Mouse (Mus musculus) intestine, embryonic 16.5 days (tissue): ENCODE data around the gene Slc35a3. TPM values are rescaled to one million over a fixed set of nuclear protein-coding genes. Genes with fewer than 3 reads are reported as not detected.
A peak's percentile ranks its signal among the peaks of the same experiment; 100 is the strongest.
"Not testable (repeated sequence)": the region's sequence is repeated elsewhere in the genome, so short reads cannot be mapped to it uniquely, and the experiment has no call there.

Experiments used
- ATAC-seq: fragments of 200-750 bp; cut with Nextera tagmentation; 2 replicates; pipeline ENCODE4 v1.8.0; 2017; ENCODE audit warnings: moderate TSS enrichment, moderate library complexity
- H3K27ac ChIP-seq: fragments of 300-500 bp; sonication (generic); 2 replicates; pipeline ENCODE4 v1.5.1; 2014; ENCODE audit warnings: mild to moderate bottlenecking, low read length
- H3K27me3 ChIP-seq: fragments of 300-500 bp; sonication (generic); replicated peaks from 2 replicates; pipeline ENCODE4 v1.6.1; 2014; ENCODE audit warnings: low read length, control low read depth, mixed read lengths; ENCODE audit not compliant: control insufficient read depth, insufficient read depth
- H3K36me3 ChIP-seq: fragments of 300-500 bp; sonication (generic); 2 replicates; pipeline ENCODE4 v1.6.1; 2014; ENCODE audit warnings: low read length, control low read depth; ENCODE audit not compliant: control insufficient read depth, insufficient read depth
- H3K4me1 ChIP-seq: fragments of 300-500 bp; sonication (generic); 2 replicates; pipeline ENCODE4 v1.6.1; 2014; ENCODE audit warnings: low read length, control low read depth, mixed read lengths; ENCODE audit not compliant: control insufficient read depth, insufficient read depth
- H3K4me2 ChIP-seq: fragments of 300-500 bp; sonication (generic); 2 replicates; pipeline ENCODE4 v1.6.1; 2014; ENCODE audit warnings: low read depth, low read length, control low read depth
- H3K4me3 ChIP-seq: fragments of 300-500 bp; sonication (generic); 2 replicates; pipeline ENCODE4 v1.5.1; 2014; ENCODE audit warnings: mild to moderate bottlenecking, low read length
- H3K9ac ChIP-seq: fragments of 300-500 bp; sonication (generic); 2 replicates; pipeline ENCODE4 v1.6.1; 2014; ENCODE audit warnings: low read depth, low read length
- H3K9me3 ChIP-seq: fragments of 300-500 bp; sonication (generic); 2 replicates; pipeline ENCODE4 v1.6.1; 2016; ENCODE audit warnings: low read length, control low read depth; ENCODE audit not compliant: control insufficient read depth
- WGBS: fragments of 180-500 bp; shearing (Covaris S2); extraction: QIAGEN DNeasy Blood & Tissue Kit; methylation state at CpG from one replicate; pipeline ENCODE4 v1.1.7; 2014; 5-methylcytosine and 5-hydroxymethylcytosine counted together
- polyA plus RNA-seq: library from polyadenylated mRNA; unstranded; fragments of >200 nt; fragmentation: Nextera tagmentation; extraction: Ambion mirVana; gene quantifications from 2 replicates; pipeline ENCODE4 v1.2.1, GENCODE M21; 2015

Slc35a3 gene
- polyA plus RNA-seq, 1 experiment from 2014 or later: 19.8 TPM

- Histone ChIP-seq H3K9me3 (no peaks in the 10 kb centered on the region), H3K36me3 (no peaks in the 10 kb centered on the region), H3K9ac (no peak overlapping the region), H3K4me1 (no peaks in the 10 kb centered on the region), H3K27me3 (no peaks in the 10 kb centered on the region), H3K4me2 (no peak overlapping the region), H3K27ac (no peak overlapping the region), H3K4me3 (no peak overlapping the region)
- 92% methylated on average over 1 of the region's 1 CpGs for WGBS
- ATAC-seq: no peak
Observed at GRCm38 (mm10) chr3:116702647-116703272, 9.9 kb downstream of the Slc35a3 start.

- Histone ChIP-seq H3K27me3 (no peaks in the 10 kb centered on the region), H3K4me1 (no peaks in the 10 kb centered on the region), H3K4me2 (no peak overlapping the region), H3K9ac (no peak overlapping the region), H3K9me3 (no peaks in the 10 kb centered on the region), H3K36me3 (no peaks in the 10 kb centered on the region), H3K27ac (no peak overlapping the region), H3K4me3 (no peak overlapping the region)
- 92% methylated on average over 4 of the region's 4 CpGs for WGBS
- no peak for ATAC-seq
Observed at GRCm38 (mm10) chr3:116701601-116702000, 11.0 kb downstream of the Slc35a3 start.

DNA sequence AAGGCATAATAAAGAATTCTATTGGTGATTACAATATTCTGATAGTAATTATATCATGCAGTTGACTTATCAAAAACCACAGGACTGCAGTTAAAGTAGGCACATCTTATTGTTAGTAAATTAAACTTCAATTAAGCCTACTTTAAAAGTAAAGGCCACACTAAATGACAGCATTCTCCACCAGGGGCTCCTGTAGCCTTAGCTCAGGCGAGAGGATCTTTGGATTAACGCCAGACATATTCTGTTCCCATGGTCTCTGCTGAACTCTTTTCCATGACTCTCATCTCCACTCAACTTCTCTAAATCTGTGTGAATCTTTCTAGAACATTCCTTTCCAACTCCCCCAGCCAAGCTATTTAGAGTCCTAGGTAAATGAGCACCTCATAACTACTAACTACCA lies 13.8 kb downstream of the Slc35a3 start:
- Histone ChIP-seq H3K9me3 (no peaks in the 10 kb centered on the region), H3K4me2 (no peak overlapping the region), H3K27me3 (no peaks in the 10 kb centered on the region), H3K4me3 (no peak overlapping the region), H3K36me3 (no peaks in the 10 kb centered on the region), H3K4me1 (no peaks in the 10 kb centered on the region), H3K9ac (no peak overlapping the region), H3K27ac (no peak overlapping the region)
- WGBS: 70% methylated on average over 2 of the region's 2 CpGs
- no peak for ATAC-seq

DNA sequence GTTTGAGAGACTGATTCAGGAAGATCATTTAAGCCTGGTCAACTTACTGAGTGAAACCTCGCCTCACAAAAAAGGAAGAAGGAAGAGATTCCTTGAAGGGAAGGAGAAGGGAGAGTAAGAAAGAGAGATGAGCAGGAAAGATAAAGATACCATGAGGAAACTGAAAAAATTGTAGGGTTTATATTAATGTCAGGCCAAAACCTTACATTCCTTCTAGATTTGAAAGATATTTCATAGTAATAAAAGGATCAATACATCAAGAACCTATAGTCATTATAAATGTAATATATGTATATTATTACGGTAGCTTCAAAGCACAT lies 17.0 kb downstream of the Slc35a3 start:
- no peak overlapping the region for H3K9ac ChIP-seq
- no peaks in the 10 kb centered on the region for H3K27me3 ChIP-seq
- 84% methylated on average over 2 of the region's 2 CpGs for WGBS
- no peaks in the 10 kb centered on the region for H3K4me1 ChIP-seq
- H3K9me3 ChIP-seq: no peaks in the 10 kb centered on the region
- H3K36me3 ChIP-seq: no peaks in the 10 kb centered on the region
- no peak overlapping the region for H3K27ac ChIP-seq
- no peak overlapping the region for H3K4me2 ChIP-seq
- no peak for ATAC-seq
- H3K4me3 ChIP-seq: no peak overlapping the region

DNA sequence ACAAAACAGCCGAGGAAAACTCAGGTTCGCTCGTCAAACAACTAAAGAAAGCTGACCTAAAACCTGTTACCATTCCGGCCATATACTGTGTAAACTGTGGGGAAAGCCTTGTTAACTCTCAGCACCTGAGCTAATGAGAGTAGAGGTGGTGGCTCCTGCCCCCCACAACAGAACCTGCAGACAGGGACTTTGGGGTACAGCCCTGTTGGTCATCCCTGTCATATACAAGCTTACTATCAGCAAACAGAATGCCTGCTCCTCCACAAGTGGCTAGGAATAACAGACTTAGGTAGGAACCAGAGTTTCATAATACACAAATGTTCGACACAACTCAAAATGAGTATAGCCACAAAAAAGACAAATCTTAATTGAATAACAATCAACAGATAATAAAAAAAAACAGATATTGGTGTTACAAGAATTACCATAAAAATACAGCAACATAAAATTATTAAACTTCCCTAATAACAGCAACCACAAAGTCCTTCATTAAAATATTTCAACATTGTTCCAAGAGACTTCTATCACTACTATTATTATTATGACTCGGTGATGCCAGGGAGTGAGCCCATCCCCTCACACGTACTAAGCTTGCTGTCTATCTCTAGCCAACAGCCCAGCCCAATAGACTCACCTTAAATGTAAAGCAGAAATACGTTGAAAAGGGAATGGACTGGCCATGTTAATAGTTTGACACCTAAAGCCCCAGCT lies 17.5 kb downstream of the Slc35a3 start:
- no peaks in the 10 kb centered on the region for H3K9me3 ChIP-seq
- H3K4me1 ChIP-seq: no peaks in the 10 kb centered on the region
- WGBS: 83% methylated on average over 8 of the region's 8 CpGs
- no peak overlapping the region for H3K9ac ChIP-seq
- no peak overlapping the region for H3K27ac ChIP-seq
- ATAC-seq: no peak
- no peak overlapping the region for H3K4me3 ChIP-seq
- H3K4me2 ChIP-seq: no peak overlapping the region
- no peaks in the 10 kb centered on the region for H3K27me3 ChIP-seq
- no peaks in the 10 kb centered on the region for H3K36me3 ChIP-seq

DNA sequence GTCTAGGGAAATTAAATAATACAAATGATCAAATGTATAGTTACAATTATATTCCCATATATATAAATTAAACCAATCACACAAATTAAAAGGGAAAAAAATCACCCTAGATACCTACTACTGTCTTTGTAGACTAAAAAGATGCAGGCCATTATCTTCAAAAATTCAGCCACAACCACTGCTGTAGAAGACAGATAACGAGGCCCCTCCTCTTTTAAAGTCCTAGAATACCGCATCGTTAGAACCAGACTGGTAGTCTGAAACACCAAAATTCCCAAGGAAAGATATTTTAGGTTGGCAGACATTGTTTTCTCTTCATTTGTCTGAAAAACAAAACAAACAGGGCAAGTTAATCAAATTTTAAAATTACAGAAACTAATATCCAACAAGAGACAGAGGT lies 18.3 kb downstream of the Slc35a3 start:
- Histone ChIP-seq H3K9me3 (no peaks in the 10 kb centered on the region), H3K36me3 (no peaks in the 10 kb centered on the region), H3K9ac (no peak overlapping the region), H3K4me2 (no peak overlapping the region), H3K4me3 (no peak overlapping the region), H3K27me3 (no peaks in the 10 kb centered on the region), H3K27ac (no peak overlapping the region), H3K4me1 (no peaks in the 10 kb centered on the region)
- 91% methylated on average over 3 of the region's 3 CpGs for WGBS
- no peak for ATAC-seq

GRCm38 (mm10) chr3:116681160-116681559 lies 31.5 kb downstream of the Slc35a3 start, which contains the start of gene Gm43191:
Gene Gm43191, minus strand, starts transcription at chr3:116681260.
- H3K4me2 ChIP-seq: no peak within 1 kb of the TSS
- peaks cover 4% of the 10 kb centered on the region; the same call in 1 of the 2 replicates for H3K36me3 ChIP-seq
- H3K9ac ChIP-seq: no peak within 1 kb of the TSS
- H3K27ac ChIP-seq: no peak within 1 kb of the TSS
- no peaks in the 10 kb centered on the region for H3K27me3 ChIP-seq
- no peak within 1 kb of the TSS for H3K4me3 ChIP-seq
- 97% methylated on average over 1 of the region's 1 CpGs for WGBS
- no peaks in the 10 kb centered on the region for H3K9me3 ChIP-seq
- ATAC-seq: no peak
- no peaks in the 10 kb centered on the region for H3K4me1 ChIP-seq

- H3K4me1 ChIP-seq: peaks cover 11% of the 10 kb centered on the region
- H3K27ac ChIP-seq, H3K4me3 ChIP-seq, H3K4me2 ChIP-seq, H3K27me3 ChIP-seq, H3K9me3 ChIP-seq, H3K9ac ChIP-seq, ATAC-seq, H3K36me3 ChIP-seq: not testable (repeated sequence)
- 89% methylated on average over 9 of the region's 9 CpGs for WGBS
Observed at GRCm38 (mm10) chr3:116664281-116664680, 48.4 kb downstream of the Slc35a3 start.

GRCm38 (mm10) chr3:116662463-116662863 lies 50.2 kb downstream of the Slc35a3 start, which contains the start of gene Mfsd14a:
Gene Mfsd14a, minus strand, starts transcription at chr3:116662677.
- peak; percentile 99 for ATAC-seq
- H3K36me3 ChIP-seq: no peaks in the 10 kb centered on the region
- peak within 1 kb of the TSS; percentile 66 for H3K4me2 ChIP-seq
- WGBS: under 1% methylated on average over 38 of the region's 39 CpGs
- H3K9ac ChIP-seq: peak within 1 kb of the TSS; percentile 97
- H3K27ac ChIP-seq: peak within 1 kb of the TSS; percentile 94
- peak within 1 kb of the TSS; percentile 97 for H3K4me3 ChIP-seq
- H3K27me3 ChIP-seq: no peaks in the 10 kb centered on the region
- peaks cover 19% of the 10 kb centered on the region for H3K4me1 ChIP-seq
- H3K9me3 ChIP-seq: no peaks in the 10 kb centered on the region
